Mouse (Mus musculus): ENCODE measurements around the gene Ulk1. TPM values are rescaled to one million over a fixed set of nuclear protein-coding genes. Genes with fewer than 3 reads are reported as not detected.

Gene Ulk1
- polyA plus RNA-seq, 1 experiment from 2014 or later: 6.5 TPM

GRCm38 (mm10) chr5:110783150-110783549 lies 26.7 kb downstream of the Ulk1 start:
- H3K27me3 ChIP-seq (ENCODE audit: control insufficient read depth, insufficient read depth, low read length): no peaks in the 10 kb centered on the region
- no peak overlapping the region for H3K4me2 ChIP-seq (replicated peaks; ENCODE audit: low read depth)
- no peak for DNase-seq (ENCODE audit: low spot score)
- ATAC-seq (ENCODE audit: low FRiP score, low TSS enrichment): no peak
- H3K9me3 ChIP-seq (ENCODE audit: control insufficient read depth, low read length): no peaks in the 10 kb centered on the region
- H3K9ac ChIP-seq (ENCODE audit: low read length): no peak overlapping the region
- H3K36me3 ChIP-seq (ENCODE audit: control insufficient read depth, insufficient read depth, low read length): peaks cover 18% of the 10 kb centered on the region
- TF ChIP-seq EP300 (optimal IDR thresholded peaks at IDR 0.05) (no peak), CTCF (IDR thresholded peaks at IDR 0.05; ENCODE audit: low read depth) (no peak)
- no peak overlapping the region for H3K27ac ChIP-seq (replicated peaks)
- no peak overlapping the region for H3K4me3 ChIP-seq (ENCODE audit: low read depth, low read length)
- H3K4me1 ChIP-seq (replicated peaks; ENCODE audit: control insufficient read depth, insufficient read depth): 0 out of 2 replicates have a peak, but pooled peaks cover 4% of the 10 kb centered on the region
- 59% methylated on average over 8 of the region's 8 CpGs for WGBS

- Histone ChIP-seq H3K9me3 (ENCODE audit: control insufficient read depth, low read length) (no peaks in the 10 kb centered on the region), H3K27me3 (ENCODE audit: control insufficient read depth, insufficient read depth, low read length) (no peaks in the 10 kb centered on the region), H3K27ac (replicated peaks) (no peak overlapping the region), H3K9ac (ENCODE audit: low read length) (no peak overlapping the region), H3K4me1 (replicated peaks; ENCODE audit: control insufficient read depth, insufficient read depth) (0 out of 2 replicates have a peak, but pooled peaks cover 4% of the 10 kb centered on the region), H3K36me3 (ENCODE audit: control insufficient read depth, insufficient read depth, low read length) (peaks cover 11% of the 10 kb centered on the region), H3K4me3 (ENCODE audit: low read depth, low read length) (no peak overlapping the region), H3K4me2 (replicated peaks; ENCODE audit: low read depth) (no peak overlapping the region)
- DNase-seq (ENCODE audit: low spot score) (no peak), ATAC-seq (ENCODE audit: low FRiP score, low TSS enrichment) (no peak)
- TF ChIP-seq CTCF (IDR thresholded peaks at IDR 0.05; ENCODE audit: low read depth) (no peak), EP300 (optimal IDR thresholded peaks at IDR 0.05) (no peak)
- WGBS: 73% methylated on average over 7 of the region's 7 CpGs
Measured at GRCm38 (mm10) chr5:110781529-110782238, 28.2 kb downstream of the Ulk1 start.

- DNase-seq (ENCODE audit: low spot score) (no peak), ATAC-seq (ENCODE audit: low FRiP score, low TSS enrichment) (peak; percentile 14; the same call in 1 of the 2 replicates)
- Histone ChIP-seq H3K4me2 (replicated peaks; ENCODE audit: low read depth) (peak overlapping the region; percentile 98), H3K9ac (ENCODE audit: low read length) (peak overlapping the region; percentile 85), H3K27me3 (ENCODE audit: control insufficient read depth, insufficient read depth, low read length) (no peaks in the 10 kb centered on the region), H3K27ac (replicated peaks) (peak overlapping the region; percentile 61; the same call in 1 of the 2 replicates), H3K4me3 (ENCODE audit: low read depth, low read length) (peak overlapping the region; percentile 78), H3K4me1 (replicated peaks; ENCODE audit: control insufficient read depth, insufficient read depth) (0 out of 2 replicates have a peak, but pooled peaks cover 4% of the 10 kb centered on the region), H3K9me3 (ENCODE audit: control insufficient read depth, low read length) (no peaks in the 10 kb centered on the region), H3K36me3 (ENCODE audit: control insufficient read depth, insufficient read depth, low read length) (peaks cover 8% of the 10 kb centered on the region)
- WGBS: 42% methylated on average over 10 of the region's 10 CpGs
- no peak for TF ChIP-seq CTCF (IDR thresholded peaks at IDR 0.05; ENCODE audit: low read depth)
- no peak for TF ChIP-seq EP300 (optimal IDR thresholded peaks at IDR 0.05)
Measured at GRCm38 (mm10) chr5:110780761-110781528, 29.0 kb downstream of the Ulk1 start.

GRCm38 (mm10) chr5:110779998-110780760 lies 29.7 kb downstream of the Ulk1 start, which contains the start of gene Pus1:
Gene Pus1, minus strand, starts transcription at chr5:110780659.
- H3K9me3 ChIP-seq (ENCODE audit: control insufficient read depth, low read length): no peaks in the 10 kb centered on the region
- WGBS: under 1% methylated on average over 56 of the region's 57 CpGs
- 0 out of 2 replicates have a peak, but pooled peaks cover 4% of the 10 kb centered on the region for H3K4me1 ChIP-seq (replicated peaks; ENCODE audit: control insufficient read depth, insufficient read depth)
- peak within 1 kb of the TSS; percentile 78 for H3K4me3 ChIP-seq (ENCODE audit: low read depth, low read length)
- no peaks in the 10 kb centered on the region for H3K27me3 ChIP-seq (ENCODE audit: control insufficient read depth, insufficient read depth, low read length)
- TF ChIP-seq EP300 (optimal IDR thresholded peaks at IDR 0.05) (no peak), CTCF (IDR thresholded peaks at IDR 0.05; ENCODE audit: low read depth) (no peak)
- H3K4me2 ChIP-seq (replicated peaks; ENCODE audit: low read depth): peak within 1 kb of the TSS; percentile 98
- peak within 1 kb of the TSS; percentile 85 for H3K9ac ChIP-seq (ENCODE audit: low read length)
- H3K36me3 ChIP-seq (ENCODE audit: control insufficient read depth, insufficient read depth, low read length): 0 out of 2 replicates have a peak, but pooled peaks cover 2% of the 10 kb centered on the region
- H3K27ac ChIP-seq (replicated peaks): peak within 1 kb of the TSS; percentile 75
- DNase-seq (ENCODE audit: low spot score) (peak; percentile 94), ATAC-seq (ENCODE audit: low FRiP score, low TSS enrichment) (peak; percentile 93)

GRCm38 (mm10) chr5:110779276-110779997 lies 30.5 kb downstream of the Ulk1 start:
- 17% methylated on average over 15 of the region's 15 CpGs for WGBS
- no peaks in the 10 kb centered on the region for H3K27me3 ChIP-seq (ENCODE audit: control insufficient read depth, insufficient read depth, low read length)
- ATAC-seq (ENCODE audit: low FRiP score, low TSS enrichment) (no peak), DNase-seq (ENCODE audit: low spot score) (no peak)
- 0 out of 2 replicates have a peak, but pooled peaks cover 4% of the 10 kb centered on the region for H3K4me1 ChIP-seq (replicated peaks; ENCODE audit: control insufficient read depth, insufficient read depth)
- no peaks in the 10 kb centered on the region for H3K9me3 ChIP-seq (ENCODE audit: control insufficient read depth, low read length)
- peak overlapping the region; percentile 98 for H3K4me2 ChIP-seq (replicated peaks; ENCODE audit: low read depth)
- H3K27ac ChIP-seq (replicated peaks): no peak overlapping the region
- H3K36me3 ChIP-seq (ENCODE audit: control insufficient read depth, insufficient read depth, low read length): 0 out of 2 replicates have a peak, but pooled peaks cover 5% of the 10 kb centered on the region
- no peak for TF ChIP-seq CTCF (IDR thresholded peaks at IDR 0.05; ENCODE audit: low read depth)
- H3K4me3 ChIP-seq (ENCODE audit: low read depth, low read length): peak overlapping the region; percentile 78
- H3K9ac ChIP-seq (ENCODE audit: low read length): peak overlapping the region; percentile 85

All from stomach, postnatal 0 days (tissue).